Mouse (Mus musculus): ENCODE data around the gene Etfrf1.

DNA sequence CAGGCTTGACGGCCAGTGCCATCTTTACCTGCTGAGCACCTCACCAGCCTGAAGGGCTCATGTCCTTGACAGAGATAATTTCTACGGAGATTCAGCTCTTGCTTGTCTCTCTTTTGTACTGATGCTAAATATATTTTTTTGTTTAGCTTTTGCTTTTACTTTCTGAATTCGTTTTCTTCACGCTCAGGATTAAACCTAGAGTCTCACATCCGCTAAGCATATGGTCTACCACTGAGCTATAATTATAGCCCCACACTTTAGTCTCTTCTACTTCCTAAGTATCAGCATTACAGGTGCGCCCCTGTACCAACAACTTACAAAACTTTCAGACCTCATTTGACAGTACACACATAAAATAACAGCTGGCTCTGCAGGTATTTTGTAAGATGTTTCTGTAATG lies 24.4 kb downstream of the Etfrf1 start:
- no peak for TF ChIP-seq CTCF (IDR thresholded peaks at IDR 0.05; ENCODE audit: borderline replicate concordance, insufficient read depth, low read depth, low read length)
- no peak for TF ChIP-seq POLR2A (IDR thresholded peaks at IDR 0.05; ENCODE audit: borderline replicate concordance, insufficient read depth, low read length)

Data from cerebellum, adult 2 months (tissue).